Mouse (Mus musculus): Measurements from ENCODE around the gene Ppm1h.

DNA sequence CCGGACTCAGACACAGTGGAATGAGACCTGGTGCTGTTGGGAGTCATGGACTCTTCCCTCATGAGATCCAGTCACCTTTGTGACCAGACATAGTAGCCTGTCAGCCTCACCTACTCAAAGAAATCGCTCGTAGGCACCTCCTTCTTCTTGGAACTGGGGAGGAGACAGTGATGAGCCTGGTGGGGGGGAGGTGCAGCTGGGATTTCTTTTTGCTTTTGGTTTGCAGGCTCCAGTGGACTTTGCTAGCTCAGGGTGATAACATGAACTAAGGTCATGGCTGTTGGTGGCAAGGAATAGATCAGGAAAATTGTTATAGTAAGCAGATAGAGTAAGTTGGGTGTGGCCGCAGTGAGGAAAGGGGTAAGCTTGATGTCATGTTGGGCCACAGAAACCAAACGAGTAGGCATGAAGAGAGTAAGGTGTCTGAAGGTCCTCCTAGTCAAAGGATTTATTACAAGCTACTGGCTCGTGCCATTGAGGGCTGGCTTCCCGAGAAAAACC lies 56.8 kb downstream of the Ppm1h start:
- TF ChIP-seq CTCF (IDR thresholded peaks at IDR 0.05; ENCODE audit: extremely low read depth, insufficient read depth, low read length) (no peak), POLR2A (IDR thresholded peaks at IDR 0.05; ENCODE audit: extremely low read depth, insufficient read depth, low read length) (no peak)

Measured in cortical plate, adult 2 months (tissue).